Mouse (Mus musculus) Patski (cell line): ENCODE measurements around the gene Dst. TPM values are rescaled to one million over a fixed set of nuclear protein-coding genes. Genes with fewer than 3 reads are reported as not detected.
"Not testable (repeated sequence)": the region's sequence is repeated elsewhere in the genome, so short reads cannot be mapped to it uniquely, and the experiment has no call there.

Source experiments
- ATAC-seq: fragments of 100-300 bp; one replicate; pipeline ENCODE4 v1.8.0; 2021
- CTCF ChIA-PET: fragments of 350-600 bp; sonication (Branson Sonifier 250); formaldehyde crosslinking; loops from one replicate; lab custom pipeline; 2022; ENCODE audit warnings: inconsistent platforms; lab: Charles Lee
- POLR2A ChIA-PET: fragments of 350-600 bp; sonication (Branson Sonifier 250); formaldehyde crosslinking; loops from one replicate; lab custom pipeline; 2022; ENCODE audit warnings: antibody characterized with exemption, inconsistent platforms; lab: Charles Lee
- DNase-seq: peaks from one replicate; pipeline ENCODE4 v3.0.0-alpha.2; 2011; ENCODE audit warnings: low read depth, low spot score
- H3K27me3 ChIP-seq: fragments of 371-371 bp; one replicate; pipeline ENCODE4 v1.5.1; 2021
- CTCF ChIP-seq: fragments of 100-300 bp; IDR thresholded peaks from one replicate; pipeline ENCODE4 v1.5.1; 2021
- in situ Hi-C: fragments of 300-500 bp; cut with MboI; formaldehyde crosslinking; loops from 3 replicates; pipeline ENCODE4 v1.11.1; 2018; ENCODE audit warnings: low pct_unique_long_range_greater_than_20kb, mixed read lengths
- polyA plus RNA-seq: library from polyadenylated mRNA; unstranded; gene quantifications from one replicate; pipeline ENCODE4 v1.2.3, GENCODE M21; 2021

Gene Dst
- polyA plus RNA-seq, 1 experiment from 2014 or later, result 176 TPM

- no peak for DNase-seq
- in situ Hi-C loops, result loop anchor here (10.0 kb wide), 1 partner anchor 114 kb away; no protein-coding TSS in a partner anchor
- H3K27me3 ChIP-seq, result no peaks in the 10 kb centered on the region
- TF ChIP-seq CTCF, result no peak
- no peak for ATAC-seq
- POLR2A ChIA-PET, result no interaction called here
- CTCF ChIA-PET, result interaction anchor here (0.8 kb wide), 1 partner anchor 9 kb away, joined by 3 read pairs; no protein-coding TSS in a partner anchor
Measured at GRCm38 (mm10) chr1:34290321-34290720, 382.3 kb downstream of the Dst start.

DNA sequence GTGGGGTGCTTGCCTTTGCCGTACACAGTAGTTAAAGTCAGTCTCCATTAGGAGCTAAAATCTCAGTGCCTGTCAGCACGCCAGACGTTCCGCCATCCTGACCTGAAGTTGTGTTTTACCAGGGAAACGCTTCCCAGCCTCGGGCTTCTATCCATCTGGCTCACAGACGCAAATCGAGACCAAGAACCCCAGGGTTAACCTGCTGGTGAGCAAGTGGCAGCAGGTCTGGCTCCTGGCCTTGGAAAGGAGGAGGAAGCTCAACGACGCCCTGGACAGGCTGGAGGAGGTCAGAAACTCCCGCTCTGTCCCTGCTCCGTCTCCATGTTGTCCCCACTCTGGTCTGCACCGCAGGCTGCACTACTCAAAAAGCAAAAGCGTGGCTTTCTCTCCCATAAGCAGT, 385.2 kb downstream of the Dst start:
- no peak for TF ChIP-seq CTCF
- ATAC-seq (no peak), DNase-seq (no peak)
- CTCF ChIA-PET, result no interaction called here
- no peaks in the 10 kb centered on the region for H3K27me3 ChIP-seq
- in situ Hi-C loops, result loop anchor here (10.0 kb wide), 1 partner anchor 112 kb away; no protein-coding TSS in a partner anchor
- POLR2A ChIA-PET, result no interaction called here

- in situ Hi-C loops, result loop anchor here (10.0 kb wide), 1 partner anchor 107 kb away; no protein-coding TSS in a partner anchor
- no peak for DNase-seq
- no peak for TF ChIP-seq CTCF
- no peak for ATAC-seq
- POLR2A ChIA-PET, result no interaction called here
- H3K27me3 ChIP-seq, result no peaks in the 10 kb centered on the region
- CTCF ChIA-PET, result no interaction called here
Measured at GRCm38 (mm10) chr1:34297636-34298035, 389.6 kb downstream of the Dst start.

GRCm38 (mm10) chr1:34298631-34299184, 390.7 kb downstream of the Dst start:
- DNase-seq (no peak), ATAC-seq (no peak)
- no peak for TF ChIP-seq CTCF
- H3K27me3 ChIP-seq, result no peaks in the 10 kb centered on the region
- CTCF ChIA-PET, result interaction anchor here (1.3 to 1.5 kb wide), 3 partner anchors 9 to 71 kb away, joined by 3 read pairs; no protein-coding TSS in a partner anchor
- in situ Hi-C loops, result loop anchor here (10.0 kb wide), 1 partner anchor 106 kb away; no protein-coding TSS in a partner anchor
- POLR2A ChIA-PET, result interaction anchor here (0.7 kb wide), 1 partner anchor 11 kb away, joined by 3 read pairs; no protein-coding TSS in a partner anchor

GRCm38 (mm10) chr1:34299507-34299906, 391.5 kb downstream of the Dst start:
- no peak for DNase-seq
- CTCF ChIA-PET, result interaction anchor here (1.3 to 1.5 kb wide), 3 partner anchors 9 to 72 kb away, joined by 3 read pairs; no protein-coding TSS in a partner anchor
- ATAC-seq, result no peak
- no peaks in the 10 kb centered on the region for H3K27me3 ChIP-seq
- in situ Hi-C loops, result loop anchor here (10.0 kb wide), 1 partner anchor 105 kb away; no protein-coding TSS in a partner anchor
- no peak for TF ChIP-seq CTCF
- POLR2A ChIA-PET, result interaction anchor here (0.7 kb wide), 1 partner anchor 12 kb away, joined by 3 read pairs; no protein-coding TSS in a partner anchor

- CTCF ChIA-PET, result no interaction called here
- DNase-seq (no peak), ATAC-seq (no peak)
- POLR2A ChIA-PET, result no interaction called here
- TF ChIP-seq CTCF, result no peak
- in situ Hi-C loops, result no loop called here
- H3K27me3 ChIP-seq, result no peaks in the 10 kb centered on the region
Measured at GRCm38 (mm10) chr1:34300309-34300980, 392.4 kb downstream of the Dst start.

DNA sequence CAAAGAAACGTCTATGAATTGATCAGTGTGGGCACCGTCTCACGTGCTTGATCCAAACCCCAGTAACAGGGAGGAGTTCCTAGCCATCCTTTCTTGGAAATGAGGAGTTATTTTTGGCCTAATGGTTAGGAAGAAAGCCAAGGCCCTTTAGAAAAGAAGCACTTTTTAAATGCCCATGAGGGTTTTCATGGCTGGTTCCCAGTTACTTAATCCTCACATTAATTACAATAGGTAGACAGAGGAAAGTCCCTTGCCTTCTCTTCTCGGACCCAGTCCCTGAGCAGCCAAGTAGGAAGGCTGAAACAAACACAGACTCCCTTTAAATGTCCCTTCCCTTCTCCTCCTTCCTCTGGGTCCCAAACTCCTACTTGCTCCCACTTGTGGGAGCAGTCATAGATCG, 396.2 kb downstream of the Dst start:
- ChIA-PET POLR2A (no interaction called here), CTCF (no interaction called here)
- DNase-seq (no peak), ATAC-seq (no peak)
- H3K27me3 ChIP-seq, result no peaks in the 10 kb centered on the region
- in situ Hi-C loops, result no loop called here
- no peak for TF ChIP-seq CTCF

- ChIA-PET CTCF (no interaction called here), POLR2A (no interaction called here)
- no peak for DNase-seq
- no peak for TF ChIP-seq CTCF
- in situ Hi-C loops, result no loop called here
- no peaks in the 10 kb centered on the region for H3K27me3 ChIP-seq
- no peak for ATAC-seq
Measured at GRCm38 (mm10) chr1:34306741-34307140, 398.7 kb downstream of the Dst start.

DNA sequence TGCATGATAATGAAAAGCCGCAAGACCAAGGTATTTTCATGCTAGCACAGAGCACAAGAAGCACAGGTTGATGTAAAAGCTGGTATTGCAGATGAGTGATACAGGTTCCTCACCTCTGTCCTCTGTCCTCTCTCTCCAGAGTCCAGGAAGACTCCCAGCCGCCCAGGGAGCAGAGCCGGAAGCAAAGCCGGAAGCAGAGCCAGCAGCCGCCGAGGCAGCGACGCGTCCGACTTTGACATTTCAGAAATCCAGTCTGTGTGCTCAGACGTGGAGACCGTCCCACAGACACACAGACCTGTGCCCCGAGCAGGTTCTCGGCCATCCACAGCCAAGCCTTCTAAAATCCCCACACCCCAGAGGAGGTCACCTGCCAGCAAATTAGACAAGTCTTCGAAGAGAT, 399.2 kb downstream of the Dst start:
- no peak for TF ChIP-seq CTCF
- no peak for DNase-seq
- ChIA-PET POLR2A (no interaction called here), CTCF (interaction anchor here (1.0 kb wide), 1 partner anchor 94 kb away, joined by 3 read pairs; no protein-coding TSS in a partner anchor)
- in situ Hi-C loops, result no loop called here
- no peak for ATAC-seq
- H3K27me3 ChIP-seq, result no peaks in the 10 kb centered on the region

DNA sequence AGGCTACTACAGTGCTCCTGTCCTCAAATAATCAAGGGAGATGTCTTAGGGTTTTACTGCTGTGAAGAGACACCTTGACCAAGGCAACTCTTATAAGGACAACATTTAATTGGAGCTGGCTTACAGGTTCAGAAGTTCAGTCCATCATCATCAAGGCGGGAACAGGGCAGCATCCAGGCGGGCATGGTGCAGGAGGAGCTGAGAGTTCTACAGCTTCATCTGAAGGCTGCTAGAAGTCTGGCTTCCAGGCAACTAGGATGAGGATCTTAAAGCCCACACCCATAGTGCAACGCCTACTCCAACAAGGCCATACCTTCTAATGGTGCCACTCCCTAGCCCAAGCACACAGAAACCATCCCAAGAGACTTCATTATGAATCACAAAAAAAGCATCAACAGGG, 400.8 kb downstream of the Dst start:
- ChIA-PET CTCF (interaction anchor here (1.3 kb wide), 1 partner anchor 101 kb away, joined by 3 read pairs; no protein-coding TSS in a partner anchor), POLR2A (interaction anchor here (0.6 kb wide), 2 partner anchors 19 to 20 kb away, joined by 3 to 6 read pairs; no protein-coding TSS in a partner anchor)
- H3K27me3 ChIP-seq, DNase-seq, in situ Hi-C loops, ATAC-seq: not testable (repeated sequence)

GRCm38 (mm10) chr1:34309396-34309795, 401.4 kb downstream of the Dst start:
- POLR2A ChIA-PET, result no interaction called here
- in situ Hi-C loops, result no loop called here
- CTCF ChIA-PET, result interaction anchor here (1.3 kb wide), 1 partner anchor 100 kb away, joined by 3 read pairs; no protein-coding TSS in a partner anchor
- ATAC-seq (no peak), DNase-seq (no peak)
- no peaks in the 10 kb centered on the region for H3K27me3 ChIP-seq
- no peak for TF ChIP-seq CTCF
